Mouse (Mus musculus) embryonic fibroblast, embryonic 13.5 days (primary cell): ENCODE measurements around the gene Zbtb39.

Experiments
- CTCF ChIP-seq: IDR thresholded peaks from 2 replicates; pipeline ENCODE4 v1.5.1; 2011; ENCODE audit warnings: mild to moderate bottlenecking, control low read depth, low read length, moderate library complexity, borderline replicate concordance; ENCODE audit not compliant: insufficient read depth
- POLR2A ChIP-seq: IDR thresholded peaks from 2 replicates; pipeline ENCODE4 v1.6.1; 2011; ENCODE audit warnings: low read depth, mild to moderate bottlenecking, control low read depth, low read length, moderate library complexity

GRCm38 (mm10) chr10:127766564-127766963 lies 27.2 kb downstream of the Zbtb39 start:
- TF ChIP-seq CTCF: no peak
- TF ChIP-seq POLR2A: no peak
